Mouse (Mus musculus) left cerebral cortex, adult 11 months (tissue): ENCODE measurements at regions not wholly inside any gene's neighbourhood (a gene's known extent, or its start where the extent isn't known, plus 50 kb on each side); places are given as distances from the start of the nearest gene placed in this dataset.

Source experiments
- DNase-seq: peaks from one replicate; pipeline ENCODE4 v3.0.0; 2022; ENCODE audit warnings: low spot score

DNA sequence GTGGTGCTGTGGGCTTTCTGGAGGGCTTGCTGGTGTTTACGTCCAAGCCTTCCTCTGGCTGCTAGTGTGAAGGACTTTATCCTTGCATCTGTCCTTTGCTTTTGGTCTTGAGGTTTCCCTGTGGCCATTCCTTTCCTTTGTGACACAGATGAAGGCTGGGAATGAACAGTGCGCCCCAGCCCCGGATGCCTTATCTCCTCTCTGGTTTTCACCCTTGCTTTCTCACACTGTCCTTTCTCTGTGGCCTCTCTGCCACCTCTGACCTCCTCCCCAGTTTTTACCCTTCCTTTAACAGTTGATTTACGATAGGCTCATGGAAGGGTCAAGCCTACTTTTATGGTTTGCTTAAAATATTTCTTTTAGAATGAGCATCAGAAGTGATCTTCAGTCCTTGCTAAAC lies 53.2 kb downstream of the Gas1 start:
- DNase-seq, result no peak

DNA sequence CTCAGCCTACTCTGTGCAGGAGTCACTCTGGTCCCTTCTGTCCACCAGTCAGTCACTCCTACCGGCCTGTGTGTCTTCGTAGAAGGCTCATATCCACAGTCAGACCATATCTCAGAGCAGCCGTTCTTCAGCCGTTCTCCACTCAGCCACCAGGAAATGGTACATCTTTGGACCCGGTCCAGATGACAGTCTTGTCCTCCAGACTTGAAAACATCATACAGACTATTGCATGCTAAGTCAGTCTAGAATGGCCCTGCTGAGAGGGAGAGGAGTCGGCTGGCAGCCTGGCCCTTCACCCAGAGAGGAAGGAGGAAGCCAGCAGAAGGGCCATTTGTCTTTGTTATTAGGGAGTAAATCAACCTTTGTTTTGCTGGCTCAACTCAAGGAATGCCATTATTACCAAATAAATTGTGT lies 54.0 kb downstream of the Gas1 start:
- DNase-seq, result no peak

- DNase-seq, result no peak
These were observed 54.6 kb downstream of the Gas1 start for GRCm38 (mm10) chr13:60122341-60123173.

GRCm38 (mm10) chr13:60111465-60111864 lies 65.7 kb downstream of the Gas1 start:
- DNase-seq, result no peak

GRCm38 (mm10) chr13:60110079-60110846 lies 66.9 kb downstream of the Gas1 start:
- DNase-seq, result peak; percentile 7

DNA sequence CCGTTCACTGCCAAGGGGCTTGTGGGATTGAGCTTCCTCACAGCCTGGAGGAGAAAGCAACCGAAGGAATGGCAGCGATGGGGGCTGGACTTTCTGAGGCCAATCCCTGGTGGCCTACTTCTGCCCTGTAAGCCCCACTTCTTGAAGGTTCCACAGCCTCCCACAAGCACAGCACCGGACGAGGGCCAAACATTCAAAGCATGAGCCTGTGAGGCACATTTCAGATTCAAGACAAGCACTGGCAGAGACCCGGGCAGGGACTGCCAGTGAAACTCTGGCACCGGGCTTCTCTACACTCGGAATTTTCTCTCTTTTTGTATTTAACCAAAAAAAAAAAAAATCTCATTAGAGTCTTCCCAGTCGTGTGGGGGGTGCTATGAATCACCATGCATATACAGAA lies 71.9 kb downstream of the Gas1 start:
- DNase-seq, result peak; percentile 10

GRCm38 (mm10) chr13:60101651-60102050 lies 75.5 kb downstream of the Gas1 start:
- no peak for DNase-seq

GRCm38 (mm10) chr13:60100130-60101112 lies 76.7 kb downstream of the Gas1 start:
- no peak for DNase-seq

GRCm38 (mm10) chr13:60099469-60100129 lies 77.6 kb downstream of the Gas1 start:
- DNase-seq, result no peak

- DNase-seq, result no peak
These were observed 78.8 kb downstream of the Gas1 start for GRCm38 (mm10) chr13:60098394-60098793.

GRCm38 (mm10) chr13:60097776-60098175 lies 79.4 kb downstream of the Gas1 start:
- DNase-seq, result no peak

DNA sequence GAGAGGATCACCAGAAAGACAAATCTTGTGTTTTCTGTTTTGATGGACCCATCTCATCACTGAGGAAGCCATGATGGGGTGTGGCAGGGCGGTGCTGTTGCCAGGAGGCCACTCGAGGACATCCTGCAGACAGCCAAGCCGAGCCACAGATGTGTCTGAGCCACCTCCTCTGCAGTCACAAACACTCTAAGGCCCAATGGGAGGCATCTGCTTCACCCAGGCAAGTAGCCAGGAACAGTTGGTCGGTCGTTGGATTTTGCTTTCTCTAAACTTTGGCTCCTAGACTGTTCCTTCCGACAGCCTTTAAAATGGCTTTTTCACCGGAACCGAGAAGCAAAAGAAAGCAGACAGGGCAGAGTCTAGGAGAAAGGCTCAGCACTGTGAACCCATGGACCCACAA lies 90.5 kb downstream of the Gas1 start:
- DNase-seq, result no peak

DNA sequence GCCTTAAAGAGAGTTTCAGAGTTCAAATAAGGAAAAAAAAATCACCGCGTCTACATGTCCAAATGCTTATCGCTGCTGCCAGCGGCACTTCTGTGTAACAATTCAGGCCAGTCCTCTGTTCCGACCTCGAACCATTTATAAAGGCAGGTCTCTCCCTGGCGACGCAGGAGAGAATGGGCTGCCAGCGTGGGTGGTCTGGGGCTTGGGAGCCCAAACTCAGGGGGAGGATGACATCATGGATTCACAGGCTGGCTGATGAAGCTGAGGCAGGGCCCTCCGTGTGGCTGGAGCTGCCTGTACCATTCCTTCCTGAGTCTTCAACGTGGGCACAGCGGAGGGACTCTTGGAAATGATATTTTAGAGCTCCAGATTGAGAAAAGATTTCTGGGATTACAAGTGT lies 92.2 kb downstream of the Gas1 start:
- no peak for DNase-seq

GRCm38 (mm10) chr13:60084290-60084689 lies 92.9 kb downstream of the Gas1 start:
- no peak for DNase-seq

- no peak for DNase-seq
These were observed 97.1 kb downstream of the Gas1 start for GRCm38 (mm10) chr13:60080113-60080512.

GRCm38 (mm10) chr13:60078331-60079050 lies 98.7 kb downstream of the Gas1 start:
- DNase-seq, result no peak

- DNase-seq, result no peak
These were observed 100.9 kb downstream of the Gas1 start for GRCm38 (mm10) chr13:60076147-60076800.

GRCm38 (mm10) chr13:60071595-60071994 lies 105.6 kb downstream of the Gas1 start:
- no peak for DNase-seq

GRCm38 (mm10) chr13:60069196-60069595 lies 108.0 kb downstream of the Gas1 start:
- no peak for DNase-seq

GRCm38 (mm10) chr13:60067325-60067724 lies 109.8 kb downstream of the Gas1 start:
- no peak for DNase-seq
